Mouse (Mus musculus) brain, embryonic 18.5 days (tissue): ENCODE measurements around the gene Eml2.
A peak's percentile ranks its signal among the peaks of the same experiment; 100 is the strongest.
"Not testable (repeated sequence)": the region's sequence is repeated elsewhere in the genome, so short reads cannot be mapped to it uniquely, and the experiment has no call there.

Experiments used
- DNase-seq: peaks from one replicate; pipeline ENCODE4 v3.0.0-alpha.2; 2012; ENCODE audit warnings: low read depth, low spot score

Gene Eml2

DNA sequence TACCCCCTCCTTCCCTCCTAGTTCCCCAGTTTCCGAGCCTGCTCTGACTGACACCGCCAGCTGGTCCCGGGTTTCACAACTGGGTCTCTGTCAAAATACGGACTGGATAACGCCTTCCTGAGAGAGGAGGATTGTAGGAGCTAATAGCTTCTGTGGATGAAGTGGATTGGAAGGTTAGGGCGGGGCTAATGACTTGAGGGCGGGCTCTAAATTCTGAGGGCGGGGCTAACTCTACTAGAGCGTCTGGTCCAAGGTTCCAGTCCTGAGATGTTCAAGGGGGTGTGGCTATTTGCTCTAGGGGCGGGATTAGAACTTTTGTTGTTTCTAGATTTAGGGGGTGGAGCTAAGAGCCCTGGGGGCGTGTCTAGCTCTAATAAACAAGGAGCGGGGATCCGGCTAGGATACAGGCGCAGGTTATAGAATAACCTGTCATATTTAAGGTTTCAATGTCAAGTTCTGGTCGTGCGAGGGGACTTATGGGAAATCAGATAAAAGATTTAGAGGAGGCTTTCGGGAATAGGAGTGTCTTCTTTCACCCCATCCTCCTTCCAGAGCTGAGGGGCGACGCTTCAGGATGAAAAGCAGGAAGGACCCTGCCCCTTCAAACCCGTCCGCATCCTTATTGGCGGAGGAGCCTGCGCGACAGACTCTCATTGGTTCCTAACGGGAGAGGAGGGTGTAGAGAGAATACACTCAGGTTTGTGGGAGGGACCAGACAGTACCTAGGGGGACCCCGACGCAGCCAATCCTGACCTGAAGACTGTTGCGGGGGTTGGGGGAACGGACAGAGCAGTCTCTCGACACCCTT lies at the start of gene Eml2:
TSS of gene Eml2 (plus strand) at position 714 of the 808 bp plus-strand sequence.
- DNase-seq: peak; percentile 94

DNA sequence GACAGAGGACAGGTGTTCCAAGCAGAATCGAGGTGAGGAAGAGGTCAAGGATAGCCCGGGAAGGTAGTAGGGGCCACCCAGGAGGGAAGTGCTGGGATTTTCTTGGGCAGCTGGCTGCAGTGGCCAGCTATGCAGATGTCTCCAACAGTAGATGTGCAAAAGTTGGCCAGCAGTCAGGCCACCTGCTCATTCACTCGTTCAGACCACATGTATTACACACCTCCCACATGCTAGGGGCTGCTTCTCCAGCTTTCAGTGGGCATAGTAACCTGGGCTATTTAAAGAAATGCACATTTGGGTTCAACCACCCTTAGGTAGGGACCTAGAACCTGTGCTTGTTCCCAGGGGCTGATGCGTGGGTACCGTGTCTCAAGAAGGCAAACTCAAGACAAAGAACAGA lies 48.5 kb upstream of the Eml2 start:
- DNase-seq: no peak

DNA sequence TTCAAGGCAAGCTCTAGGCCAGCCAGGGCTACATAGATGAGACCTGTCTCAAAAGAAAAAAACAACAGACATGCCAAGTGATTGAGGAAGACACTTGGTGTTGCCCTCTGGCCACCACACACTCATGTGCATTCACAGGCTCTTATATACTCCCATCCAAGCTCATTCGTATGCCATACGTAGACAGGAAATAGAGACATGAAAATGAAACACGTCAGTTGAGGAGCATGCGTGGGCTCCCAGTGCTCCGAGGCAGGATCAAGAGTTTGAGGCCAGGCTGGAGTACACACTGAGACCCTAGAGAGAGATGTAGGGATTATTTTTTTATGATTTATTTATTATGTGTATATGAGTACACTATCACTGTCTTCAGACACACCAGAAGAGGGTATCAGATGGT lies 46.8 kb upstream of the Eml2 start:
- no peak for DNase-seq

DNA sequence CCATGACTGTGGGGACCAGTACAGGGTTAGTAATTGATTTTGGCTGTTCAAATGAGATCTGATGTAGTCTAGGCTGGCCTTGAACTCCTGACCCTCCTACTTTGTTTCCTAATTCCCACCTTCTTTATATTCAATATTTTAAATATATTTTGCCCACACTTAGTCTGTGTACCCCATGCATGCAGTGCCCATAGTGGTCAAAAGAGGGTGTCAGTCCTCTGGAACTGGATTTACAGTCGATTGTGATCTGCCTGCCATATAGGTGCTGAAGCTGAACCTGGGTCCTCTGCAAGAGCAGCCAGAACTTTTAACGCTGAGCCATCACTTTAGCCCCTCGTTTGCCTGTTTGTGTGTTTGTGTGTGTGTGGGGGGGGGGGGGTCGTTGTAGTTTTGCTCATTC lies 45.6 kb upstream of the Eml2 start:
- no peak for DNase-seq

DNA sequence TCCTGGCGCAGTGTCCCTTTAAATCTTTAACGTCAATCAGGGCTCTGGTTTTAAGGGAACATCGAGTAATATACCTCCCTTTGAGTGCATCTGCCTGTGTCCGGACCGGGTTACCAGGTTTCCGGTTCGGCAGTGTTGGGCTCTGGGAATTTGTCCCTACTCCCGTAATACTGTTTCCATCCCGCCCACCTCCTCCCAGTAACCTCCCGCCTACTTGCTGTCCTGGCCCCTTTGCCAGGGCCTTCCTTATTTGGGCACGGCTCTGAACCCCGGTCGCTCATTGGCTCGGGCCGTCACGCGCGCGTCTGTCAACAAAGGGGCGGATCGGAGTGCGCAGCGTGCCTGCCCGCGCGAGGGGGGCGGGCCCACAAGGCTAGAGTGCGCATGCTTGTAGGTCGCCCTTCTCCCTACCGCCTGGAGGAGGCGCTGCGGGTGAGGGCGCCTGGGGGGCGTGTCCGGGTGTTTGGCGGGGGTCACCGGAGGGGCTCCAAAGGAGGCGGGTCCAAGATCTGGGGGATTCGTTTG lies 44.8 kb upstream of the Eml2 start:
- DNase-seq: peak; percentile 96

DNA sequence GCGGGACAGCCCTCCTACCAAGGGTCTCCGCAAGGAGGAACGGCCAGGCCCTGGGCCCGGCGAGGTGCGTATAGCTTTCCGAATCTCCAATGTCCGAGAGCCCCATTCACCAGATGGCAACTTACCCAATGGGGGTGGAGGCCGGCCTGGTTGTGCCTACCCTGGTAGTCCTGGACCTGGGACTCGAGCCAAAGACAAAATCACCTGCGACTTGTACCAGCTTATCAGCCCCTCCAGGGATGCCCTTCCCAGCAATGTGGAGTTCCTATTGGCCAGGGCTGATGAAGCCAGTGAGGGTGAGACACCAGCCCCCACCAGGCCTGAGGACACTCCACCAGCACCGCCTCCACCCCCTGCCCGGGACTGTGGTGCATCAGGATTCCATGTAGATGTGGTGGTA lies 40.1 kb upstream of the Eml2 start:
- no peak for DNase-seq

DNA sequence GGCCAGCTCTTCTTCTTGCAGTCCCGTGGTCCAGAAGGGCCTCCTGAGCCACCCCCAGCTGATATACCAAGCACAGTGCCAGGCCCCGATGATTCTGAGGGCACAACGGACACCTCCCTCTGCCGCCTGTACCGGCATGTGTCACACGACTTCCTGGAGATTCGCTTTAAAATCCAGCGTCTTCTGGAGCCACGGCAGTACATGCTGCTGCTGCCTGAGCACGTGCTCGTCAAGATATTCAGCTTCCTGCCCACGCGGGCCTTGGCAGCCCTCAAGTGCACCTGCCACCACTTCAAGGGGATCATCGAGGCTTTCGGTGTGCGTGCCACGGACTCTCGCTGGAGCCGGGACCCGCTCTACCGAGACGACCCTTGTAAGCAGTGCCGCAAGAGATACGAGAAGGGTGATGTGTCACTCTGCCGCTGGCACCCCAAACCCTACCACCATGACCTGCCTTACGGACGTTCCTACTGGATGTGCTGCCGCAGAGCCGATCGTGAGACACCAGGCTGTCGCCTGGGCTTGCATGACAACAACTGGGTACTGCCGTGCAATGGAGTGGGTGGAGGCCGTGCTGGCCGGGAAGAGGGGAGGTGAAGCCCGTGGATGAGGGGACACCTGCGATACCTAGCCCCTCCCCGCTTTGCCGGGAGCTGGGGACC lies 39.4 kb upstream of the Eml2 start:
- DNase-seq: no peak

DNA sequence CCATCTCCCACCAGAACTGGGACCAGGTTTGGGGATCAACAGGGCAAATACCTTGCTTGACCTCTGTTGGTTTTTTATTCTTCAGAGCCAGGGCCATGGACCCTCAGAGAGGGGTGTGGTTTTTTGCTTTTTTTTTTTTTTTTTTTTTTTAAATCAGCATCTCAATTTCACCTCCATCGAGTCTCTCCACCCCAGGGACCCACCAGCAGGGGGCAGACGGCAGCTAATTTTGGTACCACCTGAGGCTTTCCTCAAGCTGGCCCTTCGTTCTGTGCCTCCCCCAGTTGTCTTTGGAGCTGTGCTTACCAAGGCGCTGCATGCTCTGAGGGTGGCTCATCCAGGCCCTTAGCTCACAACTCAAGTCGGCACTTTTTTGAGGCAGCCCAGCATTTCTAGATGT lies 38.8 kb upstream of the Eml2 start:
- DNase-seq: no peak

DNA sequence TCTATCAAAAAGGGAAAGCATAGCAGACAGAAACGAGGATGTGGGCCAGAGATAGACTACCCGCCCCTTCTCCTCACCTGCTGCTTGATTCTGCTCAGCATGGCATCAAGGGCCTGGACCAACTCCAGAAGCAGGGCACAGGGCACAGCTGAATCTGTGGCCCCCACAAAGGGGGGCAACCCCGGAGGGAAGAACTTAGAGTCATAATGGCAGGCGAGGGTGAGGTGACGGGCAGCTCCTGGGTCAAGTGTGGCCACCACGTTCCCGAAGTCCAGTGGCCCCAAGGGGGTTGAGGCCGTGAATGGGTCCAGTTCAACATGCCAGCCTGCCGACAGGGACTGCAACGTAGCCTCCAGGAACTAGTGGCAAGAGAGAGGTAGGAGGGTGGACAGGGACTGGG lies 29.4 kb upstream of the Eml2 start:
- DNase-seq: no peak

DNA sequence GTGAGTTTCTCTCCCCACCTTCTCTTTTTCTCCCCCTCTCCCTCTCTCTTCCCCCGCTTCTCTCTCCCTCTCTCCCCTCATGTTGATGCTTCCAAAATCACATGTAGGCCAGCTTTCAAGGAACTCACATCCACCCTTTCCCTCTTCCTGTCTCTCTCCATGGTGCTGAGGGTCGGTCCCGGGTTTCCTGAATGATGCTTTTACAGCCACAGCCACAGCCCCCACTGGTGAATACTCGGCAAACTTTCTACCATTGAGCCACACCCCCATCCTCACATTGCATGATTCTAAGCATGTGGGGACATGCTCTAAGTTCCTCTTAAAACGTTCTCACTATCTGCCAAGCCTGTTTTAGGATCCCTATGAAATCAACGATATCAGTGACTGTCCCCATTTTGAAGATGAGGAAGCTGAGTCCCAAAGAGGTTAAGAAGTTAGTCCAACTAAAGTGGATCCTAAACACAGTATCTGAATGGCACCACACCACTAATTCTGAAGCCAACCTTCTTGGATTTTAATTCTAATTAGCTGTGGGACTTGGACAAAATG lies 28.6 kb upstream of the Eml2 start:
- DNase-seq: no peak

DNA sequence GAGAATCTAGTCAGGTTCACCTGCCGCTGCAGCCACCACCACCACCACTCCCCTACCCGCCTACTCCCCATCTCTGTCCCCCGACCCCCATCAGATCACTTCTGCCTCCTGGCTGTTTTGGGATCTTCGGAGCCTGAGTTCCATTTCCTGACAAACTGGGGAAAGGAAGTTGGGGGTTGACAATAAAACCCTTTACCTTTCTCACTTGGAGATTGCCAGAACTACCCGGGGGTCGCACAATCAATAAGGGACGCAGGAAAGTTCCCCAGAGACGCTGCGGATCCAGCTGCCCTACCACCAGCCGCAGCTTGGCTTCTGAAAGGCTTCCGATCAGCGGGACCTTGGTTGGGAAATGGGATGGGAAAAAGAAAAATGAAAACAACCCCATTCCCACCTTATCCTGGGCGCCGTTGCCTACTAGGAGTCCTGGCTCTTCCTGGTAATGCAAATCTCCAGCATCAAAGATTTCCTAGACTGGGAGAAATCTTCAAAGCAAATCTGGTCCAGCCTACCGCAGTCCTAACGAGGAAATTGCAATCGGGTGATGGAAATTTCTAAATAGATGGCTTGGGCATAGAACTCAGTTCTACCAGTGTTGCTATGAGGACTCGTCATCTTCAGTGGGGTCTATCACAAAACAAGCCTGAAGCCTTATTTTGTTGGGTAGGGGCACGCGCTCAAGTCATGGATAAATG lies 27.9 kb upstream of the Eml2 start:
- no peak for DNase-seq

DNA sequence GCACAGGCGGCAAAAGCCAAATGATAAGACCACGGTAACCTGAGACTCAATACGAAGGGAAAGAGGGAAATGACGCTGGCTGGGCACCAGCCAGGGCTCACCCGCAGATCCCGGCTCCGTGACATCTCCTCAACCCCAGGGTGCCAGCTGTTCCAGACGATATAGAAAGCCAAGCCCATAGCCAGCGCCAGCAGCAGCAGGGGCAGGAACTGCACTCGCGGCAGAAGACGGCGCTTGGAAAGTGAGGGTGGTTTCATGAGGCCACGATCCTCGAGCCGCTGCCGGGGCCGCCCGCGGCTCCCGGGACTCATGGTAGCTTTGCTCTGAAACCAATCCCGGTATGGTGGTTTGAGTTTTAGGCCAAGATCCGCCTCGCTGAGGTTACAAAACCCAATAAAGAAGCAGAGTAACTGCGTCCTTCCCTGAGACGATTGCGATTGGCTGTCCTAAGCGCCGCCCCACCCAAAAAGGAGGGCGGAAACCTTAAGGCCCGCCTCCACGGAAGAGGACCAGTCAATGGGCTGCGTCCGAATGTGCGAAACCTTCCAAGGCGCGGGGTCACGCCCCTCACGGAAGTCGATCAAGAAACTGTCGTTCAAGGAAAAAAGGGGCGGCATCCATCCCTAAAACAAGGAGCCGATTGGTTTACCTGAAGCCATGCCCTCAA lies 27.2 kb upstream of the Eml2 start, which contains the start of gene Qpctl:
TSS of gene Qpctl (minus strand) at position 417 of the 667 bp plus-strand sequence.
- DNase-seq: peak; percentile 98

DNA sequence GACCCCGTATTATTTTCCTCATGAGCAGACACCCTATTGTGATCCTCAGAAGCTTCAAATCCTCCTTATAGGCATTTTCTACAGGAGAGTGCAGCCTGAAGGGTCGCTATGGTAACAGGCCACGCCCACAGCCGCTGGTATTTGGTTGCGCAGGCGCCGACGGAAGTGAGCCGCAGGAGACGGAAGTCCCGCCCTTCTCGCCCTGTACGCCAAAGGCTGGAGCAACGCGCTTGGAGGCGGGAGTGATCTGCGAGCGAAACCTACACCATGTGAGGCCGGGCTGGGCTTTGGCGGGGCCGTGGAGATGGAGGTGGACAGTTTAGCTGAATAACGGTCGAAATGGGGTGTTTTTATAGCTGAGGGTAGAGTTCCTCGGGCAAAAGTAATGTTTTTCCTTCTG lies 26.6 kb upstream of the Eml2 start, which contains the start of gene Snrpd2:
TSS of gene Snrpd2 (plus strand) at position 97 of the 400 bp plus-strand sequence.
- DNase-seq: peak; percentile 90

DNA sequence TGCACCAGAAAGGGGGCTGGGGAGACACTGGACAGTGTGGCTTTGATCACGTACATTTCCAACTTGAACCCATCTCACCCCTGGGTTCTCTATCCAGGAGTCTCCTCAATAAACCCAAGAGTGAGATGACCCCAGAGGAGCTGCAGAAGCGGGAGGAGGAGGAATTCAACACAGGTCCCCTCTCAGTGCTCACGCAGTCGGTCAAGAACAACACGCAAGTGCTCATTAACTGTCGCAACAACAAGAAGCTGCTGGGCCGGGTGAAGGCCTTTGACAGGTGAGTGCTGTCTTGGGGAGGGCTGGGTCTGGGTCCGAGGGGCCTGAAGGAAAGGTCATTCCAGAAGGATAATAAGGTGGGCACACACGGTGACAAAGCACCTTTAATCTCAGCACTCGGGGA lies 25.1 kb upstream of the Eml2 start:
- DNase-seq: not testable (repeated sequence)

DNA sequence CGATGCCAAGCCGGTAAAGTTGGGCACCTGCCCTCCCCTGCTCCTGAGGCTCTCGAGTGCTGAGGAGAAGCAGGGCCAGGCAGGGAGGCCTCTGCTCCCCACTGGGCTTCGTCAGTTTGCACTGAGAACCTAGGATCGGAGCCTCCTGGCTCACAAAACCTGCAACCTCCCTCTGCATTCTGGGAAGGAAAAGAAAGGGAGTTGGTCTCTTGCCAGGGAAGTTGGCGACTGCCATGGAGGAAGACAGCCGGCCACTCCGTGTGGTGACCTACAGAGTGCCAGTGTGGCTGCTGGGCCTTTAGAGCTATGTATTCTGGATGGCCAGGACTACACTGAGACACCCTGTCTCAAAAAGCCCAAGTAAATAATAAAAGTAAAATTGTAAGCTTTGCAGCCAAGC lies 21.4 kb upstream of the Eml2 start:
- no peak for DNase-seq

DNA sequence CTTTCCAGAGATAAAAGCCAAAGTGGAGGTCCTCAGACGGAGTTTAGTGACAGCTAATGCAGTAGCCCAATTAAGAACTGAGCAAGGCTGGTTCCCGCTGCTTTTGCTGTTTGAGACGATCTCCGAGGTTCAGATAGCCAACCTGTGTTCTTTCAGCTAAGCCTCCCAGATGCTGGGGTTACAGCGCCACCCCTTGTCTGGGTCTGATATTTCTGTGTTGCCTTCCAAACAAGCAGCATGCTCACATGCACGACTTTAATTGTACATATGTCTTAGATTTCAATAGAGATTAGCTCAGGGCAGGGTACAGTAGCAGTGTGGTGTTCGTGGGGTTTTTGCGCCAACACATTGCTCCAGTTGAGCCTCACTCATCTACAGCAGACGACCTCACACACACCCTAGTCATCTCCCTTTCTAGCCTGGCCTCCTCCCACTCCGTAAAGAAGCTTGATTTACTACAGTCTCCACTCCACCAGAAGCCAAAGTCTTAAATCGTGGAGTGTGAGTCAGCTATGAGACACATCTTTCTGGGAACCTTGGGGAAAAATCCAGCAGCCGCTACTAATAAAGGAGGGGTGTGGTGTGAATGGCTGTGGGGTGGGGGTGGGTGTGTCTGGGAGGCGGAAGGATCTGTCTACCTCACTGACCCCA lies 20.3 kb upstream of the Eml2 start:
- no peak for DNase-seq

DNA sequence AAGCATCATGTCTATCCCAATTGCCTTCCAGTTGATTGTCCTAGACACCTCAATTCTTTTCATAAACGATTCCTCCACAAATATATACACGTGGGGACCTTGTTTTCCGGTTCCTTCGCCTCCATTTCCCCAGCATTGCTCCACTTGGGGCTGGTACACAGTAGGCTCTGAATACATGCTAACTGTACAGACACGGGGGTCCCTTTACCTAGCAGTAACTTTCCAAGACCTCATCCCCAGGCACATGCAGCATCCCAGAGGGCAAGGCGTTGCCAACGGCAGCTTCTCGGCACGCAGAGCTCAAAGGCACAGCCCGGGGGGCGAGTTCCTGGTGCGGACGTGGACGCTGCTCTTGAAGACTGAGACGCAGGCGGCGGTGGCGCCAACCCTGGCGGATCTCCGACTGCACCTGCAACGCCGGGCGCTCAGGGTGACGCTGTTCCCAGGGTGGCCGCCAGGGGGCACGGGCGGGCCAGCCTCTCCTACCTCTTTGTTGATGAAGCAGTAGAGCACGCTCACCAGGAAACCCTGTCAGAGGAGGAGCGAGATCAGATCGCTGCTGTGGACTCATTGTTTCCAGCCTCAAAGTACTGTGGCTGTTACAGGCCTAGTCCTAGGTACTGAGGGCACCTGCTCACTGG lies 18.9 kb upstream of the Eml2 start:
- no peak for DNase-seq

DNA sequence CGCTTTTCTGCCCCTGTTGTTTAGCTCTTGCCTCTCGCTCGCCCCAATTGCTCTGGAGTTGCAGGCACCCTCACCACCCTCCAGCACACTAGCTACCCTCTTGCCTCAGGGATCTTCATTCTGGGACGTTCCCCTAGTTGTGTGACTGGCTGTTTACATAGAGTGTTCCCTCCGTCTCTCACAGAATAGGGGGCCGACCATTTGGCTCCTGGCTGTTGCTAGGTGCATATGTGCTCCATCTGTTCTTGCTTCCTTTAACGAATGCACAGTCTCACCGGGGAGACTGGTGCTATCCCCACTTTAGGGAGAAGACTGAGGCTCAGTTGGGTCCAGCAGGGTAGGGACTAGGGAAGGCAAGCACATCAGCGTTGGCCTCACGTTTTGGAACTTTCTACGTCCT lies 17.6 kb upstream of the Eml2 start:
- no peak for DNase-seq

DNA sequence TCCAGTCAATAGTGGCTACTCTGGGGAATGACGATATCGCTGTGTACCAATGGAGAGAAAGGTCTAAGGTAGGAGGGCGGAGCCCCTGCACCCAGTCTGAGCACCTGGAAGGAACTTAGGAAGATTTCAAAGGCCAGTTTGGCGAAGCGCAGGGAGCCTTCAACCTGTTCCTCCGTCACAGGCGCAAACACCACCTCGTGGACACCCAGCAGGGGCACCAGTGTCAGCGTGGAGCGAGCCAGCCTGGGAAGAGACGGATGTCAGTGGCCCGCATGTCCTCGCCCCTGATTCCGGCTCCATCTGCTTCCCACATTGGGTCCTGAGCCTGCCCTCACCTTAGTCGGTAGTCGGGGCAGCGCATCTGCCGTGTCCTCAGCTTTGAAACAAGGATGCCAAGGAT lies 16.8 kb upstream of the Eml2 start:
- DNase-seq: no peak

DNA sequence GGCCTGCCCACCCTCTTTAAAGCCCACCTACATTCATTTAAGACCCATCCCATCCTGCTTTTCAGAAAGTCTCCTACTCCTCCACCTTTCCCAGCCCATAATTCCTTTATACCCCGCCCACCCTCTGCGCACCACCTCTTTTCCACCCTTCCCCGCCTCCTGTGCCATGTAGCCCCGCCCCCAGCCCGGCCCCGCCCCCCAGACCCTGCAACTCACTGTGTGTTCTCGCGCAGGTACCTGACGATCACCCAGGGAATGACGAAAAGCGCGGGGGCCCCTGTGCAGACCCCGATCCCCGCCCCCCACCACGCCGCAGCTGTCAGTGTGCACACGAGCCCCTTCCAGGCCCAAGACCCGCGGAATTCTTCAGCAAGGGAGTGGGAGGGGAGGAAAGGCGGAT lies 16.1 kb upstream of the Eml2 start:
- DNase-seq: no peak
